Mouse (Mus musculus): ENCODE measurements around the gene Vps54.

Gene Vps54

DNA sequence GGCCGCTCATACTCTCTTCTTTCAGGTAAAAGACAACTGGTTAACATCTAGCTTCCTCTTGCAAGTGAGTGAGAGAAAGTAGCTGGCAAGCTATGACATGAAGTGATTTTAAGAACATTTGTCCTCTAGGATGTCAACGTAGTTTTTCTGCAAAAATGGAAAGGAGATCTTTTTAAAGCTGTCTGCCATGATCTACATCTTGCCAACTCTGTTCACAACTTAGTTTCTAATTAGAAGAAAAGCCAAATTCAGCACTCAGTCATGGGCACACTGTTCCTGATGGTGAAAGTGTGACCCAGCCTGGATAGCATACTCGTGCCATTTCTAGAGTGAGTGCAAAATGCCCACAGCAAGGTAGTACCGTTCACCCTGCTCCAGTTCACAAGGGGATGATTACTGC is 100.0 kb downstream of the Vps54 start:
- in situ Hi-C loops (cut with MboI): no loop called here

DNA sequence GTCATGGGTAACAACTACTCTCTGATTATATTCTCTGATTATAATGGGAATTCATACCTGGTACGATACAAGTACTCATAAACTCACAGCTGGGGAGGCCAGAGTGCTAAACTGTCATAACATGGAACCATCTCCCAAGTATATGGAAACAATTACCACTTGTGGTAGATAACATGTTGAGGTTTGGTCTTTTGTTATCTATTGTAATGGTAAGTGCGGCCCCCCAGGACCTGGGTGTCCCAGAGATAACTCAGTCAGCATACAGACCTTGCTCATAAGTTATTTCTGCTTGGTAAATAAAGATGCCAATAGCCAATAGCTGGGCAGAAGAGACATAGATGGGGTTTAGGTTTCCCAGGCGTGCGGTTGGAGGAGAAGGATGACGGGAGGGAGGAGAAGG is 104.4 kb downstream of the Vps54 start:
- in situ Hi-C loops (cut with MboI): no loop called here

DNA sequence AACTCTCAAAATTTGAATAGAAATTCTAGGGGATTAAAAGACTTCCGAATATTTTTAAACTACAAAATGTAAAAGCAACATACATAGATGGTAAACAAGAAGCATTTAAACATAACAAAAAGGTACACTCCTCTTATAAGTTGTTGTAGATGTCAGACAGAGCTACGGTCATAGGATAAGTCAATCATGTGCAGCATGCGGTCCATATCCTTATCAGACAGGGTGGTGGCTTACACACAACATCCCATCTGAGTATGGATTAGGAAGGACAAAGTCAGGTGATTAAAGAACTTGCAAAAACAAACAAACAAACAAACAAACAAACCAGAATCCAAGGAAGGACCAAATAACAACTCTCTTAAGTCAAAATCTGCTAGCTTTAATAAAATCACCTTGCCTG is 106.9 kb downstream of the Vps54 start:
- in situ Hi-C loops (cut with MboI): no loop called here

DNA sequence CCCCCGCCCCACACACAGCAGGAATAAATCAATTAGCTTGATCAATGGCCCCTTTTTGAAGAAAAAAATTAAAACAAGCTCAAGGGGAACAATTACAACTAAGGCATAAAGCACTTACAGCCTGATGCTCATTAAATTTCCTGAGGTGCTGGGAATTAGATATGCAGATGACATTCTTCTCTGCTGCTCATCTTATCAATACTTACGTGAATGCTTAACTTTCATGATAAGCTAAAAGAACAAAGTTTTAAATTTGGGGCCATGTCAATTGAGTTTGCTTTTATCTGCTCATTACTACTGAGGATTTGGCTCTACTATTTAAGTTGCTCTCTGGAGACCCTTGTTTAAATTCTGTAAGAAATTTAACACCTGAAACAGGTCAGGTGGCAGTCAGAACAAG is 109.8 kb downstream of the Vps54 start:
- in situ Hi-C loops (cut with MboI): no loop called here

DNA sequence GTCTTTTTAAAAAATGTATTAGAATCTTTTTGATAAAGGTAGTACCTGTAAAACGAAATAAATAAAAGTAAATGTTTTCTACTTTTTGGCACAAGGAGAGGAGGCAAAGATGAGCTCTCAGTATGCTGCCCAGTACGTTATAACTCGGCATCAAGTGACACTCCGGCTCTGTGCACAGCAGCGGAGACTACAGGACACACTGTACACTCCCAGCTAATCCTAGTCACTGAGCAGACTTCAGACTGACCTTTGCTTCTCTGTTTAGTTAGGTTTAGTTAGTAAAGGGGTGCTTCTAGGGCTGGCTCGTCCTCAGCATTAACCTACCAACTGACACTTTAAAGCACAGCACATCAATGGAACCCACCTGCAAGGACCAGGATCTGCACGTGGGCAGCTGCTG is 112.2 kb downstream of the Vps54 start:
- in situ Hi-C loops (cut with MboI): no loop called here

DNA sequence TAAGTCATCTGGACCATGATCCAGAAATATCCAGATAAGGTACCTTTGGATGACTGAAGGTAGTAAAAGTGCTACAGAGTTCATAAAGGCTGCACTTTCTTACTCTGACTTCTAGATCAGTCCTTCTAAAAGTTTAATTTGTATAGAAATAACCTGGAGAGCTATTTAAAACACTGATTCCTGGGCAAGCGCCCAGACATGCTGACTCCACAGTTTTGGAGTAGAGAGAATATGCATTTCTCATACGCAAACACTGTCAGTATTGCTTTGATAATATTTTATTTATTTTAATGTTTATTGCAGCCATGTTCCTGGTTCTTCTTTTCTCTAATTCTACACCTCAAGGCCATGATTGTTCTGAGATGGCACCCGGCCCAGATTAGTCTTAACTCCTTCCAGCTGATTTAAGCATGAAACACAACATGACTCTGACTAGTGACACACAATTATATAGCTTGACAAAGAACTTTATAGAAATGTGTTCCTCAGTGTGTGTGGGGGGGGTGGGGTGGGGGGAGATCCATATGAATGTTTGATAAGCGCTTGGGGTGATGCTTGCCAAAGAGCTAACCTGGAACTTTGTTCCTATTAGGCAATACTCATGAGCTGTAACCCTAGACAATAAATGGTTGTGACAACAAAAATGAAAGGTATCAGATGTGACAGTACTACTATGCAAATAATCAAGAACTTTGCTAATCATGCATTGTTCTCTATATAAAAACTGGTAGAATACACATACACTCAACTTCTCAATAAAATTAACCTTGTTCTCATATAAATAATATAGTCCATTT is 124.3 kb downstream of the Vps54 start:
- in situ Hi-C loops (cut with MboI): no loop called here

DNA sequence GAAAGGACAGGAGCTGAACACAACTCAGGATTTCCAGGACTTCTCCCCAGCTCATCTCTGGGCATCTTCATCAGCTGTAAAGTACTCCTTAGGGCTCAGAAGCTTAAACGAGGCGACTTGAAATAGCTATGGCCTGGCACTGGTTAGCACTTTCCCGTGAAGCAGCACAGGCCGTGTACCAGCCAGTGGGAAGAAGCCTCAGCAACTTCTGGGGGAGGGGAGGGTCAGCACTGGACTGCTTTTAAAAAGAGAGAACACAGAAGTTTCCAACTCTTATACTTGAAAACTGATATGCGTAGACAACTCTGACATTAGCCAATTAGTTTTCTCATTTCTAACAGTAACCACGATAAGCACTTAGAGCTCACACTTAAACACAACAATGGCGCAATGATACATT is 129.4 kb downstream of the Vps54 start:
- in situ Hi-C loops (cut with MboI): no loop called here

DNA sequence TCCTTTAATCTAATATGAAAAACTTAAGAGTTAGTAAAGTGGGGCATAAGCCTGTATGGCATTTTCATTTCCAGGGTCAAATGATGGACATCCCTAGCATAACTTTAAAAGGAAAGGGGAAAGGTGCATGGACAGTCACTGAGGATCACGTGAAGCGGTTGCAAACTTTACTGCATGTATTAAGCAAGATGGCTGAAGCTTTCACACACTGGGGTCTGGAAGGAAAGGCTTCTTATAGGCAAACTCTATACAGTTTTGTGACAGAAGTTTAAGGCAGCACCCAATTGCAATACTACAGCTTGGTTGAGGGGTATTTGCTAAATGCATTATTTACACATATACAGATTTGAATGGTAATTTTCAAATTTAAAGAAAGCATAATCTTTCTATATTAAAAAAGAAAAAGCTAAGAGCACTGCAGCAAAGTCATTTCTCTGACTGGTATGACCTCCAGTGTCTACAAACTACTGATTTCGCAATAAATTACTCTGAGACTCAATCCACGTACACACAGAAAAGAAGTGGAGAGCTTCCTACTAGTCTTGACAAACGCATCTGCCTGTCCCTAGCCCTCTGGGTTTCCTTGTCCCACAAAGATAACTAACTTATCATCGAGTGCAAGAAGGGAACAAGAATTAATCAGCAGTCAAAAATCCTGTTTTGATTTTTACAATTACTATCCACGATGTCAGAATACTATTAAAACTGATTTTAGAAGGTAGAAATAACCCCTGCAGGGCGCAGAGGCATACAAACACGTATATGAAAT is 130.4 kb downstream of the Vps54 start:
- in situ Hi-C loops (cut with MboI): no loop called here

DNA sequence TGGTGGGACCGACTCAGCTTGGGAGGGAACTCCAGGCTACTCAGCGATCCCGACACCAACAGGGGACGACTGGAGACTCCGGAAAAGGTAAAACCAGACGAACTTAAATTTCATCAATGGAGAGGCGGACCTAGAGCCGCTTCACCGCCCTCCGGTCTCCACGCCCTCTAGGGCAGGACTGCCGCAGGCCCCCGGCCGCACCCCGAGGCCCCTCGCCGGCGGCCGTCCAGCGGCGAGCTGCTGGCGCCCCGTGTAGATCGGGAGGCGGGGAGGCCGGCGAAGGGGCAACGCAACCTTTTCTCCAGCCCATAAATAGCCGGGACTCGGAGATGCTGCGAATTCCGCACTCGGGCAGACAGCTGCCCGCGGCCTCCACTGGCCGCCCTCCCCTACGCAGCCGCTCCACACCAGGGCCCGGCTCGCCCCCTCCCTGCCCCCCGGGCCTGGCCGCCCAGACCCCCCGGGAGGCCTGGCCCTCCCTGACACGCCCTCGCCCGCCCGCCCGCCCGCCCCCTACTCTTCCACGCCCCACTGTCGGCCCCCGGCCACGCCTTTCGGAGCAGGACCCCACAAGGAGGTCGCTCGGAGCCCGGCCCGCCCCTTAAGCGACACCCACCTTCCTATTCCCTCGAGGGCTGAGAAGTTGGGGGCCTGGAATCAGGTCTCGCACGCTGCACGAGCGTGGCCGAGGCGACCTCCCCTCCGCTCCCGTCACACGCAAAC is 131.5 kb downstream of the Vps54 start:
- in situ Hi-C loops (cut with MboI): no loop called here

All from mature B cell (primary cell).